Mouse (Mus musculus) neural tube, embryonic 14.5 days (tissue): ENCODE data around the gene Immp2l. TPM values are rescaled to one million over a fixed set of nuclear protein-coding genes. Genes with fewer than 3 reads are reported as not detected.
A peak's percentile ranks its signal among the peaks of the same experiment; 100 is the strongest.

Source experiments
- ATAC-seq: fragments of 200-750 bp; cut with Nextera tagmentation; 2 replicates; pipeline ENCODE4 v1.8.0; 2017; ENCODE audit warnings: low read depth, mild to moderate bottlenecking, moderate TSS enrichment, moderate library complexity
- H3K27ac ChIP-seq: fragments of 300-500 bp; sonication (generic); 2 replicates; pipeline ENCODE4 v1.5.1; 2014; ENCODE audit warnings: low read depth, mild to moderate bottlenecking, control low read depth, low read length, moderate library complexity, mixed read lengths
- H3K27me3 ChIP-seq: fragments of 300-500 bp; sonication (generic); 2 replicates; pipeline ENCODE4 v1.6.1; 2014; ENCODE audit warnings: low read length; ENCODE audit not compliant: control insufficient read depth, insufficient read depth
- H3K36me3 ChIP-seq: fragments of 300-500 bp; sonication (generic); 2 replicates; pipeline ENCODE4 v1.6.1; 2014; ENCODE audit warnings: low read length, mixed read lengths; ENCODE audit not compliant: control insufficient read depth, insufficient read depth
- H3K4me1 ChIP-seq: fragments of 300-500 bp; sonication (generic); 2 replicates; pipeline ENCODE4 v1.6.1; 2014; ENCODE audit warnings: low read length; ENCODE audit not compliant: control insufficient read depth, insufficient read depth
- H3K4me2 ChIP-seq: fragments of 300-500 bp; sonication (generic); 2 replicates; pipeline ENCODE4 v1.6.1; 2014; ENCODE audit warnings: mild to moderate bottlenecking, low read depth, low read length, control low read depth
- H3K4me3 ChIP-seq: fragments of 300-500 bp; sonication (generic); 2 replicates; pipeline ENCODE4 v1.5.1; 2014; ENCODE audit warnings: low read depth, low read length, control low read depth, mixed read lengths
- H3K9ac ChIP-seq: fragments of 300-500 bp; sonication (generic); replicated peaks from 2 replicates; pipeline ENCODE4 v1.6.1; 2014; ENCODE audit warnings: low read depth, mild to moderate bottlenecking, control low read depth, low read length, mixed read lengths
- H3K9me3 ChIP-seq: fragments of 300-500 bp; sonication (generic); 2 replicates; pipeline ENCODE4 v1.6.1; 2016; ENCODE audit warnings: low read length; ENCODE audit not compliant: control insufficient read depth
- WGBS: fragments of 180-500 bp; shearing (Covaris S2); extraction: QIAGEN DNeasy Blood & Tissue Kit; methylation state at CpG from one replicate; pipeline ENCODE4 v1.1.7; 2014; 5-methylcytosine and 5-hydroxymethylcytosine counted together
- polyA plus RNA-seq: library from polyadenylated mRNA; unstranded; fragments of >200 nt; fragmentation: Nextera tagmentation; extraction: Ambion mirVana; gene quantifications from 2 replicates; pipeline ENCODE4 v1.2.1, GENCODE M21; 2014

Immp2l gene
- polyA plus RNA-seq, 1 experiment from 2014 or later = 4.5 TPM

- ATAC-seq = no peak
- H3K4me2 ChIP-seq = no peak overlapping the region
- no peak overlapping the region for H3K9ac ChIP-seq
- no peak overlapping the region for H3K27ac ChIP-seq
- WGBS = 92% methylated on average over 6 of the region's 6 CpGs
- no peak overlapping the region for H3K4me3 ChIP-seq
- no peaks in the 10 kb centered on the region for H3K9me3 ChIP-seq
- H3K36me3 ChIP-seq = no peaks in the 10 kb centered on the region
- no peaks in the 10 kb centered on the region for H3K27me3 ChIP-seq
- no peaks in the 10 kb centered on the region for H3K4me1 ChIP-seq
Measured at GRCm38 (mm10) chr12:41185509-41185908, 161.6 kb downstream of the Immp2l start.

- H3K36me3 ChIP-seq = no peaks in the 10 kb centered on the region
- H3K9ac ChIP-seq = no peak overlapping the region
- H3K9me3 ChIP-seq = no peaks in the 10 kb centered on the region
- ATAC-seq = no peak
- H3K27me3 ChIP-seq = no peaks in the 10 kb centered on the region
- H3K4me2 ChIP-seq = no peak overlapping the region
- H3K4me3 ChIP-seq = no peak overlapping the region
- H3K4me1 ChIP-seq = no peaks in the 10 kb centered on the region
- no peak overlapping the region for H3K27ac ChIP-seq
- 85% methylated on average over 3 of the region's 3 CpGs for WGBS
Measured at GRCm38 (mm10) chr12:41192829-41193228, 168.9 kb downstream of the Immp2l start.

- Histone ChIP-seq H3K27me3 (no peaks in the 10 kb centered on the region), H3K9me3 (no peaks in the 10 kb centered on the region), H3K36me3 (no peaks in the 10 kb centered on the region), H3K4me1 (no peaks in the 10 kb centered on the region), H3K4me3 (no peak overlapping the region), H3K9ac (no peak overlapping the region), H3K27ac (no peak overlapping the region), H3K4me2 (no peak overlapping the region)
- WGBS = 93% methylated on average over 2 of the region's 2 CpGs
- ATAC-seq = no peak
Measured at GRCm38 (mm10) chr12:41196374-41196773, 172.5 kb downstream of the Immp2l start.

- H3K4me2 ChIP-seq = no peak overlapping the region
- no peaks in the 10 kb centered on the region for H3K36me3 ChIP-seq
- H3K27ac ChIP-seq = no peak overlapping the region
- no peaks in the 10 kb centered on the region for H3K27me3 ChIP-seq
- no peak for ATAC-seq
- no peak overlapping the region for H3K4me3 ChIP-seq
- no peak overlapping the region for H3K9ac ChIP-seq
- no peaks in the 10 kb centered on the region for H3K4me1 ChIP-seq
- WGBS = 73% methylated on average over 1 of the region's 1 CpGs
- H3K9me3 ChIP-seq = no peaks in the 10 kb centered on the region
Measured at GRCm38 (mm10) chr12:41215186-41215585, 191.3 kb downstream of the Immp2l start.

- 74% methylated on average over 3 of the region's 3 CpGs for WGBS
- Histone ChIP-seq H3K4me3 (no peak overlapping the region), H3K27ac (no peak overlapping the region), H3K9ac (no peak overlapping the region), H3K9me3 (no peaks in the 10 kb centered on the region), H3K4me1 (0 out of 2 replicates have a peak, but pooled peaks cover 4% of the 10 kb centered on the region), H3K36me3 (no peaks in the 10 kb centered on the region), H3K27me3 (no peaks in the 10 kb centered on the region), H3K4me2 (no peak overlapping the region)
- ATAC-seq = no peak
Measured at GRCm38 (mm10) chr12:41221893-41222292, 198.0 kb downstream of the Immp2l start.

GRCm38 (mm10) chr12:41223686-41224085, 199.8 kb downstream of the Immp2l start:
- H3K4me1 ChIP-seq = 0 out of 2 replicates have a peak, but pooled peaks cover 4% of the 10 kb centered on the region

GRCm38 (mm10) chr12:41224538-41224937, 200.6 kb downstream of the Immp2l start:
- Histone ChIP-seq H3K27ac (no peak overlapping the region), H3K27me3 (no peaks in the 10 kb centered on the region), H3K4me2 (no peak overlapping the region), H3K36me3 (no peaks in the 10 kb centered on the region), H3K4me3 (no peak overlapping the region), H3K9ac (no peak overlapping the region), H3K4me1 (0 out of 2 replicates have a peak, but pooled peaks cover 4% of the 10 kb centered on the region), H3K9me3 (no peaks in the 10 kb centered on the region)
- 35% methylated on average over 4 of the region's 4 CpGs for WGBS
- ATAC-seq = peak; percentile 54; the same call in 1 of the 2 replicates

More at GRCm38 (mm10) chr12:41223686-41224085, 199.8 kb downstream of the Immp2l start:
- WGBS = 75% methylated on average over 1 of the region's 1 CpGs
- Histone ChIP-seq H3K4me3 (no peak overlapping the region), H3K4me2 (no peak overlapping the region), H3K9ac (no peak overlapping the region), H3K27ac (no peak overlapping the region), H3K36me3 (no peaks in the 10 kb centered on the region), H3K9me3 (no peaks in the 10 kb centered on the region), H3K27me3 (no peaks in the 10 kb centered on the region)
- no peak for ATAC-seq

- no peaks in the 10 kb centered on the region for H3K36me3 ChIP-seq
- no peak overlapping the region for H3K4me2 ChIP-seq
- no peaks in the 10 kb centered on the region for H3K9me3 ChIP-seq
- H3K4me1 ChIP-seq = no peaks in the 10 kb centered on the region
- WGBS = 53% methylated on average over 2 of the region's 2 CpGs
- H3K4me3 ChIP-seq = no peak overlapping the region
- no peak overlapping the region for H3K9ac ChIP-seq
- ATAC-seq = no peak
- H3K27ac ChIP-seq = no peak overlapping the region
- no peaks in the 10 kb centered on the region for H3K27me3 ChIP-seq
Measured at GRCm38 (mm10) chr12:41231966-41232365, 208.1 kb downstream of the Immp2l start.

GRCm38 (mm10) chr12:41237880-41238279, 214.0 kb downstream of the Immp2l start:
- Histone ChIP-seq H3K9me3 (no peaks in the 10 kb centered on the region), H3K27ac (no peak overlapping the region), H3K36me3 (no peaks in the 10 kb centered on the region), H3K4me1 (no peaks in the 10 kb centered on the region), H3K27me3 (no peaks in the 10 kb centered on the region), H3K4me3 (no peak overlapping the region), H3K9ac (no peak overlapping the region), H3K4me2 (no peak overlapping the region)
- 83% methylated on average over 3 of the region's 3 CpGs for whole genome bisulfite sequencing
- ATAC-seq = no peak
